Mouse (Mus musculus): ENCODE results near the gene Eef2.
"Not testable (repeated sequence)": the region's sequence is repeated elsewhere in the genome, so short reads cannot be mapped to it uniquely, and the experiment has no call there.

- not testable (repeated sequence) for TF ChIP-seq POLR2A (IDR thresholded peaks at IDR 0.05; ENCODE audit: insufficient read depth, low read length); EP300 (IDR thresholded peaks at IDR 0.05; ENCODE audit: insufficient read depth, low read depth, low read length); CTCF (IDR thresholded peaks at IDR 0.05; ENCODE audit: low read depth, low read length)
Observed at GRCm38 (mm10) chr10:81181860-81182259, 5.4 kb downstream of the Eef2 start.

Data from ES-Bruce4 (cell line).